Mouse (Mus musculus) myocyte (in vitro differentiated cells): Measurements from ENCODE around the gene Gm20388. TPM values are rescaled to one million over a fixed set of nuclear protein-coding genes. Genes with fewer than 3 reads are reported as not detected.

Experiments used
- H3K27me3 ChIP-seq: one replicate; pipeline ENCODE4 v1.6.1; 2011; ENCODE audit not compliant: control insufficient read depth, insufficient read depth, insufficient read length
- H3K36me3 ChIP-seq: one replicate; pipeline ENCODE4 v1.6.1; 2011; ENCODE audit not compliant: control insufficient read depth, insufficient read depth
- H3K4me2 ChIP-seq: one replicate; pipeline ENCODE4 v1.6.1; 2011; ENCODE audit warnings: low read depth, control low read depth
- H3K4me3 ChIP-seq: one replicate; pipeline ENCODE4 v1.5.1; 2011; ENCODE audit warnings: mild to moderate bottlenecking, control low read depth, moderate library complexity
- H3K79me2 ChIP-seq: one replicate; pipeline ENCODE4 v1.6.1; 2011; ENCODE audit not compliant: control insufficient read depth, insufficient read depth
- H3ac ChIP-seq: one replicate; pipeline ENCODE4 v1.6.1; 2011; ENCODE audit not compliant: control insufficient read depth, insufficient read length
- CEBPB ChIP-seq: IDR thresholded peaks from 2 replicates; pipeline ENCODE4 v1.6.1; 2011; ENCODE audit warnings: mild to moderate bottlenecking, moderate library complexity; ENCODE audit not compliant: poor library complexity, insufficient read depth, severe bottlenecking
- E2F4 ChIP-seq: IDR thresholded peaks from one replicate; pipeline ENCODE4 v1.6.1; 2011; ENCODE audit warnings: mild to moderate bottlenecking, control low read depth, moderate library complexity; ENCODE audit not compliant: insufficient read depth
- MAX ChIP-seq: IDR thresholded peaks from one replicate; pipeline ENCODE4 v1.6.1; 2011; ENCODE audit warnings: low read depth, mild to moderate bottlenecking, control low read depth
- MYOD1 ChIP-seq, 3 experiments: IDR thresholded peaks; one replicate each; pipeline ENCODE4 v1.6.1; 2011; ENCODE audit warnings: control low read depth in 2 of 3, low read depth in 2 of 3, mild to moderate bottlenecking in 2 of 3, moderate library complexity in 1 of 3; ENCODE audit not compliant: insufficient read length in 2 of 3, control insufficient read depth in 1 of 3
- MYOG ChIP-seq, 3 experiments: IDR thresholded peaks; one replicate each; pipeline ENCODE4 v1.6.1; 2011; ENCODE audit warnings: control low read depth in 2 of 3, low read depth in 2 of 3, mild to moderate bottlenecking in 2 of 3; ENCODE audit not compliant: insufficient read length in 2 of 3, control insufficient read depth in 1 of 3, insufficient read depth in 1 of 3
- POLR2A ChIP-seq: IDR thresholded peaks from one replicate; pipeline ENCODE4 v1.6.1; 2011; ENCODE audit warnings: low read depth, mild to moderate bottlenecking, control low read depth, moderate library complexity; ENCODE audit not compliant: insufficient read length
- POLR2AphosphoS2 ChIP-seq: IDR thresholded peaks from one replicate; pipeline ENCODE4 v1.6.1; 2011; ENCODE audit warnings: low read depth, control low read depth; ENCODE audit not compliant: insufficient read length
- REST ChIP-seq: IDR thresholded peaks from one replicate; pipeline ENCODE4 v1.6.1; 2011; ENCODE audit warnings: mild to moderate bottlenecking, control low read depth, moderate library complexity; ENCODE audit not compliant: insufficient read depth, insufficient read length
- SRF ChIP-seq: IDR thresholded peaks from one replicate; pipeline ENCODE4 v1.6.1; 2011; ENCODE audit warnings: low read depth; ENCODE audit not compliant: control insufficient read depth, insufficient read length
- TCF12 ChIP-seq: IDR thresholded peaks from one replicate; pipeline ENCODE4 v1.6.1; 2011; ENCODE audit warnings: mild to moderate bottlenecking, control low read depth; ENCODE audit not compliant: poor library complexity, insufficient read depth, severe bottlenecking
- TCF3 ChIP-seq: IDR thresholded peaks from one replicate; pipeline ENCODE4 v1.6.1; 2011; ENCODE audit warnings: low read depth, control low read depth; ENCODE audit not compliant: insufficient read length
- USF1 ChIP-seq: IDR thresholded peaks from one replicate; pipeline ENCODE4 v1.6.1; 2011; ENCODE audit warnings: low read depth, mild to moderate bottlenecking, control low read depth, moderate library complexity
- polyA plus RNA-seq: library from polyadenylated mRNA; unstranded; fragments of >200 nt; fragmentation: generic; extraction: Trizol; gene quantifications from one replicate; pipeline ENCODE4 v1.2.1, GENCODE M21; 2012; ENCODE audit warnings: missing spikeins

Gm20388 gene
- polyA plus RNA-seq, 1 experiment = 15.3 TPM

DNA sequence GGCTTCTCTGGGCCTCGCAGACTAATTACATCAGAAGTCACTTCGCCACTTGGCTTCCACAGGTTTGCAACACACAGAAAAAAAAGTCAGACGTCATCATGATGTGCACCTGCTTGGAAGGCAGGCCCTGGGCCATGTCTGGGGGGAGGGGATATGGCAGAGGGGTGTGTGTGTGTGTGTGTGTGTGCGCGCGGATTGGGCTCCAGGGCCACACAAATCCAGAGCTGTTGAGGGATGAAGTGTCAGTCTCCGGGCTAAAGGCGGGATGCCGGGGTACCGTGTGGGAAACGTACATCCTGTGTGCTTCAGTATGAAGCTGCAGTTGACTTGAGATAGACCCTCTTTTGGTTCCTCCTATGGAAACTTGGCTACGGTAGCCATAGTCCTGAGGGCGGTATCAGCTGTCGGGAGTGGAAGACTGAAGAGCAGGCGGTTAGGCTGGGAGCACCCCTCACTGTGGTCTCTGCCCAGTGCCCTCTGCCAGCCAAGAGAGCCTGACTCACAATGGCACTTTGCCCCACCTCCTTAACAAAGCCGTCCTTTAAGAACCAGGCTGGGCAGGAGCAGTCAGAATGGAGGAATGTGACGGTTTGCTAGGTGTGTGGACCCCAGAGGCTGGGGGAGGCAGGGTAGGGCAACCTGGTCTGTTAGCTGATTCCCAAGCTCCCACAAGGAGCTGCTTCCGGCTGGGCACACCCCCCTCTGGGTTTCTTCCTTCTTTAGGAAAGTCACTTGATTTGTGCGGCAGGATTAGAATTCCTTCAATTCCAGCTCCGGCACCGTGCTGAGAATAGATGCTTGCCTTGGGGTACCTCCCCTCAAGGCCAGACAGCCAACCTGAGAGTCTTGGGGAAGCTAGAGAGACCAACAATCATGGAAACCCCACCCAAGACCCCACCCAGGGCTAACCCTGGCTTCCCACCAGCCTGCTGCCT is 721.1 kb downstream of the Gm20388 start:
- Histone ChIP-seq H3K4me2 (no peak overlapping the region), H3K36me3 (no peaks in the 10 kb centered on the region), H3K79me2 (no peaks in the 10 kb centered on the region), H3K4me3 (no peak overlapping the region), H3ac (no peak overlapping the region), H3K27me3 (no peaks in the 10 kb centered on the region)
- TF ChIP-seq POLR2A = no peak
- TF ChIP-seq MYOD1 (IDR thresholded peaks at IDR 0.05; ENCODE audit: control insufficient read depth in 1 of 3, insufficient read length in 2 of 3, low read depth in 2 of 3) = no peak
- TF ChIP-seq TCF3 = no peak
- TF ChIP-seq E2F4 = no peak
- TF ChIP-seq TCF12 = no peak
- TF ChIP-seq CEBPB = no peak
- no peak for TF ChIP-seq REST
- TF ChIP-seq SRF = no peak
- no peak for TF ChIP-seq MYOG (IDR thresholded peaks at IDR 0.05; ENCODE audit: control insufficient read depth in 1 of 3, insufficient read depth in 1 of 3, insufficient read length in 2 of 3, low read depth in 2 of 3)
- TF ChIP-seq MAX = no peak
- TF ChIP-seq POLR2AphosphoS2 = no peak
- TF ChIP-seq USF1 = no peak

DNA sequence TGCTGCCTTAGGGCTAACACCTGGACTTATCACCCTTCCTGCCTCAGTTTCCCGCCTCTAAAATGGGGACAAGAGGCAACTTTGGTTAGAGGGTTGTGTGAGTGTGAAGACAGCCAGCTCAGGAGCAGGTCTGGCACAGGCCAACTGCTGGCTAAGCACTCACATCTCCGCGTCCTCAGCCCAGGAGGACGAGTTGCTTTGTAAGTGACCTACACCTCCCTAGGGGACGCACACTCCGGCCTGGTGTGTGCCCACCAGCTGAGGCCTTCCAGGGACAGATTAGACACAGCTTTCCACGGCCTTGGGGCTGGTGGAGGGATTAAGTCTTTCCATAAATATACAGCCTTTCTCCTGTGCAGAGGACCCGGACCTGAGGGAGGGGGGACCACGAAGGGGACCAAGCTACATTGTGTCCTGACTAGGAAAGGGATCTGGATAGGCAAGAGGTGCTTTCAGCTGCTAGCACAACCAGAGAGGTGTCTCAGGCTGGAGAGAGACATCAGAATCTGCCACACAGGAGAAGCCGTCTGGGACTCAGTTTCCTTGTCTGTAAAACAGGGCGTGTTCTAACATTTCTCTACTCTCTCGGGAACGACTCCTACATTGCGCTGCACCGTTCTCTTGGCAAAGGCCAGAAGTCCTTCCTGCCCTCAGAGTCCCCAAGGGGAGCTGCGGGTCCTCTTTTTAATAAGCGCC is 722.5 kb downstream of the Gm20388 start:
- Histone ChIP-seq H3K27me3 (no peaks in the 10 kb centered on the region), H3ac (no peak overlapping the region), H3K4me3 (no peak overlapping the region), H3K4me2 (no peak overlapping the region), H3K79me2 (no peaks in the 10 kb centered on the region), H3K36me3 (no peaks in the 10 kb centered on the region)
- TF ChIP-seq POLR2A = no peak
- no peak for TF ChIP-seq MYOG (IDR thresholded peaks at IDR 0.05; ENCODE audit: control insufficient read depth in 1 of 3, insufficient read depth in 1 of 3, insufficient read length in 2 of 3, low read depth in 2 of 3)
- no peak for TF ChIP-seq USF1
- no peak for TF ChIP-seq REST
- TF ChIP-seq SRF = no peak
- no peak for TF ChIP-seq TCF12
- TF ChIP-seq MAX = no peak
- no peak for TF ChIP-seq POLR2AphosphoS2
- TF ChIP-seq MYOD1 (IDR thresholded peaks at IDR 0.05; ENCODE audit: control insufficient read depth in 1 of 3, insufficient read length in 2 of 3, low read depth in 2 of 3) = no peak
- no peak for TF ChIP-seq TCF3
- TF ChIP-seq E2F4 = no peak
- no peak for TF ChIP-seq CEBPB

DNA sequence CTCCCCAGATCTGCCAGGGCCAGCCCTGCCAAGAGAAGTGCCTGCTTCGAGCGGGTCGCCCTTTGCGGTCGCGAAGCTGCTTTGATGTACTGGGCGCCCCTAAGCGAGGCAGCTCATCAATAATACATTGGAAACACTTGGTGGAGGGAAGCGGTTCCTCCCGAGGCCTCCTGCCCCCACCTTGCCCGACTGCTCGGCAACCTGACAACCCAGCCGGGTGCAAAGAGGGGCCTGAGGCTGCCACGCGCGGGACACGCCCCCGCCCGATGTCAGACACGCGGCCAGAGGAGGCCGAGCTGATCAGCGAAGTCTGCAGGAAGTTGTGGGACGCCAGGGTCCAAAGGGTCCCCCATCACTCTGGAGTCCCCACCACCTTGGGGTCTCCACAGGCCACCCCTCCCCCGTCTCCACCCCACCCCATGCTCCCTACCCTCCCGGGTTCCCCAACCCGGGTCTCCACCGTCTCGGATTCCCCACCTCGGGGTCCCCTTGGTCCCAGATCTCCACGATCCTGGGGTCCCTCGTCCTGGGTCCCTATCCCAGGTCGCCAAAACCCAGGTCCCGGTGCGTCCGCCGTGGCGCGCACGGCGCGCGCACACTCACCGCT is 723.1 kb downstream of the Gm20388 start:
- no peaks in the 10 kb centered on the region for H3K27me3 ChIP-seq
- TF ChIP-seq MYOD1 (IDR thresholded peaks at IDR 0.05; ENCODE audit: control insufficient read depth in 1 of 3, insufficient read length in 2 of 3, low read depth in 2 of 3) (no peak), MAX (no peak), CEBPB (no peak)
- H3K36me3 ChIP-seq = no peaks in the 10 kb centered on the region
- no peaks in the 10 kb centered on the region for H3K79me2 ChIP-seq
- peak overlapping the region; percentile 5 for H3K4me3 ChIP-seq
- no peak overlapping the region for H3ac ChIP-seq
- H3K4me2 ChIP-seq = peak overlapping the region; percentile 81

DNA sequence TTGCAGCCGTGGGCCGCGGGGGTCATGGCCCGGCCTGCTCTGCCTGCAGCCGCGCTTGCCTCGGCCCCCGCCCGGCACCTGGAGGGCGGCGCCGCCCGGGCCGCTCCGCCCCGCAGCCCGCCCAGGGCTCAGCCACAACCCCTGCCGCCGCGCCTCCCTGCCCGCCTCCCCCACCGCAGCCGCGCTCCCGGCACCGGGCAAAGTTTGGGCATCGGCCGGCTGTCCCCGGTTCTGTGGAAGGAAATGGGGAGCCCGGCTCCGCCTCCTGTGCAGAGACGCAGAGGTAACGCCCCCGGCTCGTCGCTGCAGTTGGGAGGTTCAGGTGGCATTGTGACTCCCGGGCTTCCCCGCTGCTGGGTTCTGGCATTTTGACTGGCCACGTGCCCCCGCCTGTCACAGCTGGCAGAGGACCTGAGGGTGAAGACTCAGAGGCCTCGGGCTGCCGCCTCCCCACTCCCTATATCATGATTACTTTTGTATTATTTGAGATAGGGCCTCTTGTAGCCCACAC is 723.7 kb downstream of the Gm20388 start:
- H3K27me3 ChIP-seq = no peaks in the 10 kb centered on the region
- TF ChIP-seq SRF (no peak), TCF3 (no peak), POLR2A (peak; percentile 39), E2F4 (no peak), MYOG (IDR thresholded peaks at IDR 0.05; ENCODE audit: control insufficient read depth in 1 of 3, insufficient read depth in 1 of 3, insufficient read length in 2 of 3, low read depth in 2 of 3) (no peak), MAX (no peak), USF1 (peak; percentile 52), MYOD1 (IDR thresholded peaks at IDR 0.05; ENCODE audit: control insufficient read depth in 1 of 3, insufficient read length in 2 of 3, low read depth in 2 of 3) (peak in 1 of 3 experiments; percentile 12), REST (no peak)
- no peaks in the 10 kb centered on the region for H3K79me2 ChIP-seq
- H3K4me2 ChIP-seq = peak overlapping the region; percentile 81
- H3ac ChIP-seq = no peak overlapping the region
- no peaks in the 10 kb centered on the region for H3K36me3 ChIP-seq
- peak overlapping the region; percentile 5 for H3K4me3 ChIP-seq
